Mouse (Mus musculus) testis, adult 2 months (tissue): ENCODE measurements at regions not wholly inside any gene's neighbourhood (a gene's known extent, or its start where the extent isn't known, plus 50 kb on each side); places are given as distances from the start of the nearest gene placed in this dataset.

Experiments
- CTCF ChIP-seq: fragments of 200-500 bp; IDR thresholded peaks from 2 replicates; pipeline ENCODE4 v1.5.1; 2012; ENCODE audit warnings: low read depth, mild to moderate bottlenecking, inconsistent platforms, low read length, moderate library complexity; ENCODE audit not compliant: control insufficient read depth, insufficient read depth, insufficient replicate concordance
- POLR2A ChIP-seq: fragments of 200-500 bp; IDR thresholded peaks from 2 replicates; pipeline ENCODE4 v1.6.1; 2012; ENCODE audit warnings: low read depth, mild to moderate bottlenecking, inconsistent platforms, low read length, moderate library complexity; ENCODE audit not compliant: control insufficient read depth

GRCm38 (mm10) chr8:118021978-118022377, 220.2 kb upstream of the Mphosph6 start:
- TF ChIP-seq POLR2A = no peak
- no peak for TF ChIP-seq CTCF
